In the genomic region with DNA sequence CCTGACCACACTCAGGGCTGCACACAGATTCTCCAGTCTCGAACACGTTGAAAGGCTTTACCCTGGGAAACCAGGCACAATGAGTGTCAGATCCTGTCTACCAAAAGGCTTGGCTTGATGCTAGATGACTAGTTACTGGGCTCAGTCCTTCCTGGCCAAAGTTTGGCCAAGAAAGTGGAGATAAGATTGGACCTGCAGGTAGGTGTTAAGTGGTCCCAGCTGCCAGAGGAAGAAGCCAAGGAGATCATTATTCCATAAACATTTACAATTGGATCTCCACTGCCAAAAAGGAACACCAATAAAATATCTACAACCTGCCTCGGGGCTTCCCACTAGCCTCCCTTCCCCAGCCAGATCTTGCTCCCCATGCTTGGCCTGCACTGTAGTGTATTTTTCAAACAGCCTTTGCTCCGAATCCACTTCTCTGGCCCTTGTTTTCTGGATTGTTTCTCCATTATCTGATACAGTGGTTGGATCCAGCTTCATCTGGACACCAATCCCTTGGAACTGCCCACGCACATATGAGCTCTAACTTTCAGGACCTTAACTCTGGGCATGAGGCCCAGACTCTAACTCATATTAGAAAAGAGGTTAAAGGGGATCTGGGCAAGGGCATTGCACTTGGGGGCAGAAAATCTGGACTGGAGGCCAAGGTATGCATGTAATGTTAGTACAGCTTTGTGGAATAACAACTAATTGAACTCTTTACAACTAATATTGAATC, we compare ENCODE assay signal across 22 mouse cellular contexts.
"Had no signal": no experiment of that assay in that cellular context is flagged by ENCODE, and none has a peak within 500 bp of the region (broad histone marks: within the 10 kb centered on the region; RNA-seq: fewer than 3 reads in every experiment).

No protein-coding gene starts in this region.

- H3K9ac ChIP-seq: liver, embryonic 14.5 days; liver, postnatal 0 days; lung, embryonic 14.5 days; midbrain, embryonic 12.5 days; midbrain, embryonic 15.5 days; neural tube, embryonic 12.5 days; neural tube, embryonic 15.5 days; stomach, embryonic 15.5 days had no signal

- H3K9me3 ChIP-seq: midbrain, embryonic 12.5 days; midbrain, embryonic 15.5 days; neural tube, embryonic 12.5 days; neural tube, embryonic 15.5 days; stomach, embryonic 15.5 days had no signal

- ATAC-seq: liver, postnatal 0 days; lung, postnatal 0 days; midbrain, embryonic 15.5 days had no signal

- H3K4me1 ChIP-seq: midbrain, embryonic 12.5 days; midbrain, embryonic 15.5 days; neural tube, embryonic 12.5 days; neural tube, embryonic 15.5 days; stomach, embryonic 15.5 days had no signal

- H3K4me2 ChIP-seq: lung, embryonic 14.5 days; midbrain, embryonic 12.5 days; midbrain, embryonic 15.5 days; neural tube, embryonic 12.5 days; neural tube, embryonic 15.5 days; stomach, embryonic 15.5 days had no signal

- H3K27ac ChIP-seq: layer of hippocampus, adult 2 months; left cerebral cortex, adult 2 months; liver, embryonic 14.5 days; macrophage; midbrain, embryonic 12.5 days; midbrain, embryonic 15.5 days; neural tube, embryonic 12.5 days; neural tube, embryonic 15.5 days; stomach, embryonic 15.5 days had no signal

- H3K4me3 ChIP-seq: layer of hippocampus, adult 2 months; left cerebral cortex, adult 2 months; midbrain, embryonic 12.5 days; midbrain, embryonic 15.5 days; neural tube, embryonic 12.5 days; neural tube, embryonic 15.5 days; stomach, embryonic 15.5 days had no signal

- H3K36me3 ChIP-seq: midbrain, embryonic 12.5 days; midbrain, embryonic 15.5 days; neural tube, embryonic 12.5 days; neural tube, embryonic 15.5 days; stomach, embryonic 15.5 days had no signal

- H3K27me3 ChIP-seq: midbrain, embryonic 12.5 days; midbrain, embryonic 15.5 days; neural tube, embryonic 12.5 days; neural tube, embryonic 15.5 days; stomach, embryonic 15.5 days had no signal

- DNase-seq: kidney, adult 11 months; kidney, adult 9 months; kidney, postnatal 14 days; layer of hippocampus, postnatal 36 days; left cerebral cortex, postnatal 4 days; liver; liver, postnatal 0 days; lung, embryonic 14.5 days; right cerebral cortex, adult 18-20 months; right cerebral cortex, postnatal 14 days; spleen, adult 18-20 months; thymus, postnatal 25 days had no signal
